Mouse (Mus musculus): ENCODE measurements around the gene Nelfe. TPM values are rescaled to one million over a fixed set of nuclear protein-coding genes. Genes with fewer than 3 reads are reported as not detected.

Gene Nelfe
- polyA plus RNA-seq, 1 experiment from 2014 or later, result 104 TPM

DNA sequence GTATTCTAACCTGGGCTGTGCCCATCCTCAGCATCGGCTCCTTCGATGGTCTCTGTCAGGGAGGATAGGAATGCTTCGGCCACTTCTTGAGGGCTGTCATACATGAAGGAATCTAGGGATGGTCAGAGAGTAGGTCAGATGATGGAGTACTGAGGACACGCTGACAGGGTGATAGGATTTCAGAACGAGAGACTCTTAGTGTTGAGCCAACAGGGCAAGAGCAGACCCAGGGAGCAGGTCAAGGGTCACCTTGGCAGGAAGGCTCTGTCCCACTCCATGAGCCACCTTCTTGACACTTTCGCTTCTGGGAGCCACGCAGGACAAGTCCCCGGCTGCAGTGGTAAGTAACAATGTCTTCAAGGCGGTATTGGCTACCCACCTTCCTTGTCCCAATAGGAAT, 10.3 kb downstream of the Nelfe start:
- WGBS, result 80% methylated on average over 9 of the region's 9 CpGs
- no peak overlapping the region for H3K27ac ChIP-seq (ENCODE audit: low read length)
- H3K9me3 ChIP-seq (ENCODE audit: control insufficient read depth, low read length), result no peaks in the 10 kb centered on the region
- H3K36me3 ChIP-seq (ENCODE audit: control insufficient read depth, insufficient read depth, low read length), result peaks cover 3% of the 10 kb centered on the region; the same call in 1 of the 2 replicates
- no peak for ATAC-seq
- no peak overlapping the region for H3K4me3 ChIP-seq (ENCODE audit: low read length)
- no peak overlapping the region for H3K4me2 ChIP-seq (ENCODE audit: low read depth, low read length)
- H3K27me3 ChIP-seq (replicated peaks; ENCODE audit: control insufficient read depth, insufficient read depth, low read length), result no peaks in the 10 kb centered on the region
- H3K9ac ChIP-seq (ENCODE audit: low read depth, low read length), result no peak overlapping the region
- H3K4me1 ChIP-seq (ENCODE audit: control insufficient read depth, insufficient read depth, low read length), result peaks cover 7% of the 10 kb centered on the region; the same call in 1 of the 2 replicates

DNA sequence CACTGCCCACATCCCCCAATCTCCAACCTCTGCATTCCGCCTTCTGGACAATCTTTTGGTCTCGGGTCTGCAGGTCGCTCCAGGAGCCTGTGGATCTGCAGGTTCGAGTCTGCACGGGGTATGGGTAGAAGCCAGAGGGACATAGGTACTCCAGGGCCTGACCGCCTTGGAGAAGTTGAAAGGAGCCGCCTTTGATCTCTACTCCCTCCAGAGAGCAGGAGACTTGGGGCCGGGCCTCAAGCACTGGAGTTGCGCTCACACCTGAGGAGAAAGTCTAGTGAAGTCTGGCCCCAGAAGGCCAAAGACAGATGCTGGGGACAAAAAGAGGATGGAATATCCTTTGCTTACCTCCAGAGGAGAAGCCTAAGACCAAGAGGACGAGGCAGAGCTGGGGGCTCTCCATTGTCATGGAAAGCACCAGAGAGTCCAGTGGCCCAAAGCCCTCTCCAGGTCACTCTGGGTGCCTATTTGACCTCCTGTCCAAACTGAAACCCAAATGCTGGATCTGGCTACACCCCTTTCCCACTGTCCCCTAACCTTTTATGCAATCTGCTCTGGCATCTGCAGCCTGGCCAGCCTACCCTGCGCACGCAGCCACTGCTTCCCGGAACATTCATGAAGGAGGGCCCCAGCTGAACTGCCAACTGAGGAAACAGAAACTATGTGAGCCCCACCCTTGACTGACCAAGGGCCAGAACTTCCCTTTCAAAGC, 11.7 kb downstream of the Nelfe start:
- Histone ChIP-seq H3K9ac (ENCODE audit: low read depth, low read length) (peak overlapping the region; percentile 63), H3K27ac (ENCODE audit: low read length) (peak overlapping the region; percentile 89)
- peak; percentile 77 for ATAC-seq

GRCm38 (mm10) chr17:34862416-34863081, 12.4 kb downstream of the Nelfe start, which contains the start of gene Cfb:
Cfb (minus strand) TSS chr17:34862518.
- peak; percentile 86 for ATAC-seq
- Histone ChIP-seq H3K36me3 (ENCODE audit: control insufficient read depth, insufficient read depth, low read length) (no peaks in the 10 kb centered on the region; the same call in 1 of the 2 replicates), H3K9me3 (ENCODE audit: control insufficient read depth, low read length) (no peaks in the 10 kb centered on the region), H3K27ac (ENCODE audit: low read length) (peak within 1 kb of the TSS; percentile 89), H3K4me3 (ENCODE audit: low read length) (peak within 1 kb of the TSS; percentile 40), H3K9ac (ENCODE audit: low read depth, low read length) (peak within 1 kb of the TSS; percentile 63), H3K4me2 (ENCODE audit: low read depth, low read length) (peak within 1 kb of the TSS; percentile 55), H3K27me3 (replicated peaks; ENCODE audit: control insufficient read depth, insufficient read depth, low read length) (no peaks in the 10 kb centered on the region), H3K4me1 (ENCODE audit: control insufficient read depth, insufficient read depth, low read length) (peaks cover 9% of the 10 kb centered on the region; the same call in 1 of the 2 replicates)
- 39% methylated on average over 8 of the region's 8 CpGs for WGBS

More for the DNA sequence above, 11.7 kb downstream of the Nelfe start:
- H3K36me3 ChIP-seq (ENCODE audit: control insufficient read depth, insufficient read depth, low read length), result no peaks in the 10 kb centered on the region; the same call in 1 of the 2 replicates
- no peaks in the 10 kb centered on the region for H3K27me3 ChIP-seq (replicated peaks; ENCODE audit: control insufficient read depth, insufficient read depth, low read length)
- peak overlapping the region; percentile 40 for H3K4me3 ChIP-seq (ENCODE audit: low read length)
- 55% methylated on average over 13 of the region's 13 CpGs for WGBS
- peak overlapping the region; percentile 55 for H3K4me2 ChIP-seq (ENCODE audit: low read depth, low read length)
- peaks cover 7% of the 10 kb centered on the region; the same call in 1 of the 2 replicates for H3K4me1 ChIP-seq (ENCODE audit: control insufficient read depth, insufficient read depth, low read length)
- no peaks in the 10 kb centered on the region for H3K9me3 ChIP-seq (ENCODE audit: control insufficient read depth, low read length)

DNA sequence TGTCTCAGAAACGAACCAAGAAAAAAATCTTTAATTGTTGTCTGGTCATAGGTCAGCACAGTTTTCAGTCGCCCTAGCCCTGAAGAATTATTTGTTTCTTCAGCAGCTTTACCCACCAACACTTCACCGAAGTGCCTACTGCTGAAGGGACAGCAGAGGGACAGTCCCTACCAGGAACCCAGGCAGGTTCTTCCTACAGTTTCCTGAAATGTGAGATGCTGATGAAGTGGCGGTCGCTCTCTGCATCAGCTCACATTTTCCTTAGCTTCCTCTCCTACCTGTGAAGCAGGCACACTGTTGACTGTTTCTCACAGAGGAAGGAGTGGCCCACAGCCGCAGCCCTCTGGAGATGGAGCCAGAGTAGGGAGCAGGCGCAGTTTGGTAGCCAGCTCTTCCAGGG, 15.8 kb downstream of the Nelfe start:
- no peak overlapping the region for H3K4me2 ChIP-seq (ENCODE audit: low read depth, low read length)
- WGBS, result 51% methylated on average over 7 of the region's 7 CpGs
- no peaks in the 10 kb centered on the region for H3K36me3 ChIP-seq (ENCODE audit: control insufficient read depth, insufficient read depth, low read length)
- H3K27ac ChIP-seq (ENCODE audit: low read length), result peak overlapping the region; percentile 10; the same call in 1 of the 2 replicates
- H3K4me1 ChIP-seq (ENCODE audit: control insufficient read depth, insufficient read depth, low read length), result peaks cover 10% of the 10 kb centered on the region; the same call in 1 of the 2 replicates
- H3K27me3 ChIP-seq (replicated peaks; ENCODE audit: control insufficient read depth, insufficient read depth, low read length), result no peaks in the 10 kb centered on the region
- H3K4me3 ChIP-seq (ENCODE audit: low read length), result no peak overlapping the region
- no peak overlapping the region for H3K9ac ChIP-seq (ENCODE audit: low read depth, low read length)
- no peak for ATAC-seq
- no peaks in the 10 kb centered on the region for H3K9me3 ChIP-seq (ENCODE audit: control insufficient read depth, low read length)

DNA sequence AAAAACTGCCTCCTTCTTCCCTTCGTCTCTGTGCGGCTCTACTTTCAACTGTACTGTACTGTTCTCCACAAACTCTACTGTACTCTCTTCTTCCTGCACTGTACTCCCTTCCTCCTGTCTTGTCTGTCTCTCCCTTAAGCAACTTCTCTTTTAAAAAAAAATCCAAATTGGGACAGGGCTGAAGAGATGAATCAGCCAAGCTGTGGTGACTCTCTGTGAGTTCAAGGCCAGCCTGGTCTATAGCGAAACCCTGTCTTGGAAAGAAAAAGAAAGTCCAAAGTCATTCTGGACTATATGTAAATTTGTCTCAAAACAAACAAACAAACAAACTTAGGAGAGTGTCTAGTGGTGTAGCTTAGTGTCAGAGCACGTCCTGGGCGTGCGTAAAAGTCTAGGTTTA, 24.1 kb downstream of the Nelfe start:
- Histone ChIP-seq H3K27me3 (replicated peaks; ENCODE audit: control insufficient read depth, insufficient read depth, low read length) (no peaks in the 10 kb centered on the region), H3K4me1 (ENCODE audit: control insufficient read depth, insufficient read depth, low read length) (no peaks in the 10 kb centered on the region)

GRCm38 (mm10) chr17:34879336-34879879, 29.2 kb downstream of the Nelfe start, which contains the start of gene Zbtb12:
Zbtb12 (plus strand) TSS chr17:34879483.
- Histone ChIP-seq H3K4me1 (ENCODE audit: control insufficient read depth, insufficient read depth, low read length) (0 out of 2 replicates have a peak, but pooled peaks cover 2% of the 10 kb centered on the region), H3K36me3 (ENCODE audit: control insufficient read depth, insufficient read depth, low read length) (no peaks in the 10 kb centered on the region), H3K9ac (ENCODE audit: low read depth, low read length) (peak within 1 kb of the TSS; percentile 1; the same call in 1 of the 2 replicates), H3K9me3 (ENCODE audit: control insufficient read depth, low read length) (no peaks in the 10 kb centered on the region), H3K27ac (ENCODE audit: low read length) (no peak within 1 kb of the TSS), H3K4me3 (ENCODE audit: low read length) (no peak within 1 kb of the TSS), H3K27me3 (replicated peaks; ENCODE audit: control insufficient read depth, insufficient read depth, low read length) (no peaks in the 10 kb centered on the region; the same call in 1 of the 2 replicates), H3K4me2 (ENCODE audit: low read depth, low read length) (no peak within 1 kb of the TSS)
- no peak for ATAC-seq
- 55% methylated on average over 11 of the region's 11 CpGs for WGBS

More for the DNA sequence above, 24.1 kb downstream of the Nelfe start:
- ATAC-seq, result no peak
- no peak overlapping the region for H3K27ac ChIP-seq (ENCODE audit: low read length)
- no peaks in the 10 kb centered on the region for H3K36me3 ChIP-seq (ENCODE audit: control insufficient read depth, insufficient read depth, low read length)
- H3K9me3 ChIP-seq (ENCODE audit: control insufficient read depth, low read length), result no peaks in the 10 kb centered on the region
- no peak overlapping the region for H3K4me3 ChIP-seq (ENCODE audit: low read length)
- 86% methylated on average over 6 of the region's 6 CpGs for WGBS
- H3K9ac ChIP-seq (ENCODE audit: low read depth, low read length), result no peak overlapping the region
- H3K4me2 ChIP-seq (ENCODE audit: low read depth, low read length), result no peak overlapping the region

- Histone ChIP-seq H3K27ac (ENCODE audit: low read length) (no peak overlapping the region), H3K4me2 (ENCODE audit: low read depth, low read length) (peak overlapping the region; percentile 50), H3K27me3 (replicated peaks; ENCODE audit: control insufficient read depth, insufficient read depth, low read length) (no peaks in the 10 kb centered on the region; the same call in 1 of the 2 replicates), H3K9ac (ENCODE audit: low read depth, low read length) (peak overlapping the region; percentile 49), H3K4me1 (ENCODE audit: control insufficient read depth, insufficient read depth, low read length) (0 out of 2 replicates have a peak, but pooled peaks cover 2% of the 10 kb centered on the region), H3K9me3 (ENCODE audit: control insufficient read depth, low read length) (no peaks in the 10 kb centered on the region), H3K4me3 (ENCODE audit: low read length) (peak overlapping the region; percentile 35), H3K36me3 (ENCODE audit: control insufficient read depth, insufficient read depth, low read length) (no peaks in the 10 kb centered on the region)
- peak; percentile 19; the same call in 1 of the 2 replicates for ATAC-seq
These were observed 31.0 kb downstream of the Nelfe start for GRCm38 (mm10) chr17:34881166-34881565.

GRCm38 (mm10) chr17:34881683-34882310, 31.6 kb downstream of the Nelfe start, which contains the start of gene Gm20547:
Gm20547 (minus strand) TSS chr17:34882042.
- Histone ChIP-seq H3K4me2 (ENCODE audit: low read depth, low read length) (peak within 1 kb of the TSS; percentile 50), H3K4me3 (ENCODE audit: low read length) (peak within 1 kb of the TSS; percentile 35), H3K9ac (ENCODE audit: low read depth, low read length) (peak within 1 kb of the TSS; percentile 49), H3K4me1 (ENCODE audit: control insufficient read depth, insufficient read depth, low read length) (0 out of 2 replicates have a peak, but pooled peaks cover 2% of the 10 kb centered on the region), H3K36me3 (ENCODE audit: control insufficient read depth, insufficient read depth, low read length) (no peaks in the 10 kb centered on the region), H3K27me3 (replicated peaks; ENCODE audit: control insufficient read depth, insufficient read depth, low read length) (no peaks in the 10 kb centered on the region; the same call in 1 of the 2 replicates), H3K9me3 (ENCODE audit: control insufficient read depth, low read length) (no peaks in the 10 kb centered on the region), H3K27ac (ENCODE audit: low read length) (peak within 1 kb of the TSS; percentile 36)
- 6% methylated on average over 15 of the region's 15 CpGs for WGBS
- ATAC-seq, result peak; percentile 69

Measured in intestine, embryonic 16.5 days (tissue).